Mouse (Mus musculus): ENCODE results near the gene Zfhx3. TPM values are rescaled to one million over a fixed set of nuclear protein-coding genes. Genes with fewer than 3 reads are reported as not detected.

Gene Zfhx3
- polyA plus RNA-seq, 1 experiment from 2014 or later = 27.5 TPM

GRCm38 (mm10) chr8:108889406-108889805 lies 947.0 kb downstream of the Zfhx3 start:
- no peak overlapping the region for H3K4me2 ChIP-seq (ENCODE audit: low read depth, low read length)
- 58% methylated on average over 5 of the region's 5 CpGs for WGBS
- H3K4me3 ChIP-seq (ENCODE audit: low read depth, low read length) = no peak overlapping the region

GRCm38 (mm10) chr8:108894287-108894686 lies 951.8 kb downstream of the Zfhx3 start:
- no peaks in the 10 kb centered on the region for H3K9me3 ChIP-seq (replicated peaks; ENCODE audit: control insufficient read depth, low read length)
- H3K4me1 ChIP-seq (ENCODE audit: control insufficient read depth, insufficient read depth, low read length) = peaks cover 5% of the 10 kb centered on the region
- 61% methylated on average over 10 of the region's 10 CpGs for WGBS
- no peak for ATAC-seq (replicated peaks; ENCODE audit: insufficient number of reproducible peaks, low FRiP score, low TSS enrichment, low read depth)
- H3K36me3 ChIP-seq (replicated peaks; ENCODE audit: control insufficient read depth, insufficient read depth, low read depth, low read length) = no peaks in the 10 kb centered on the region
- H3K27me3 ChIP-seq (ENCODE audit: control insufficient read depth, insufficient read depth, low read length) = no peaks in the 10 kb centered on the region
- DNase-seq (ENCODE audit: low spot score) = no peak
- no peak overlapping the region for H3K27ac ChIP-seq (replicated peaks; ENCODE audit: low read depth, low read length)
- no peak overlapping the region for H3K4me3 ChIP-seq (ENCODE audit: low read depth, low read length)
- no peak overlapping the region for H3K4me2 ChIP-seq (ENCODE audit: low read depth, low read length)
- H3K9ac ChIP-seq (replicated peaks; ENCODE audit: low read length) = no peak overlapping the region

More at GRCm38 (mm10) chr8:108889406-108889805, 947.0 kb downstream of the Zfhx3 start:
- Histone ChIP-seq H3K9me3 (replicated peaks; ENCODE audit: control insufficient read depth, low read length) (no peaks in the 10 kb centered on the region), H3K36me3 (replicated peaks; ENCODE audit: control insufficient read depth, insufficient read depth, low read depth, low read length) (no peaks in the 10 kb centered on the region; the same call in 1 of the 2 replicates), H3K4me1 (ENCODE audit: control insufficient read depth, insufficient read depth, low read length) (peaks cover 3% of the 10 kb centered on the region), H3K27me3 (ENCODE audit: control insufficient read depth, insufficient read depth, low read length) (no peaks in the 10 kb centered on the region), H3K9ac (replicated peaks; ENCODE audit: low read length) (no peak overlapping the region), H3K27ac (replicated peaks; ENCODE audit: low read depth, low read length) (no peak overlapping the region)
- no peak for ATAC-seq (replicated peaks; ENCODE audit: insufficient number of reproducible peaks, low FRiP score, low TSS enrichment, low read depth)
- no peak for DNase-seq (ENCODE audit: low spot score)

GRCm38 (mm10) chr8:108896468-108897346 lies 954.3 kb downstream of the Zfhx3 start:
- Histone ChIP-seq H3K9me3 (replicated peaks; ENCODE audit: control insufficient read depth, low read length) (no peaks in the 10 kb centered on the region), H3K4me1 (ENCODE audit: control insufficient read depth, insufficient read depth, low read length) (peaks cover 11% of the 10 kb centered on the region), H3K27ac (replicated peaks; ENCODE audit: low read depth, low read length) (no peak overlapping the region; the same call in 1 of the 2 replicates), H3K9ac (replicated peaks; ENCODE audit: low read length) (no peak overlapping the region), H3K36me3 (replicated peaks; ENCODE audit: control insufficient read depth, insufficient read depth, low read depth, low read length) (no peaks in the 10 kb centered on the region), H3K4me2 (ENCODE audit: low read depth, low read length) (no peak overlapping the region), H3K4me3 (ENCODE audit: low read depth, low read length) (no peak overlapping the region), H3K27me3 (ENCODE audit: control insufficient read depth, insufficient read depth, low read length) (no peaks in the 10 kb centered on the region)
- DNase-seq (ENCODE audit: low spot score) (no peak), ATAC-seq (replicated peaks; ENCODE audit: insufficient number of reproducible peaks, low FRiP score, low TSS enrichment, low read depth) (no peak)
- 53% methylated on average over 18 of the region's 18 CpGs for WGBS

GRCm38 (mm10) chr8:108897347-108898100 lies 955.1 kb downstream of the Zfhx3 start:
- peaks cover 11% of the 10 kb centered on the region for H3K4me1 ChIP-seq (ENCODE audit: control insufficient read depth, insufficient read depth, low read length)
- no peaks in the 10 kb centered on the region for H3K27me3 ChIP-seq (ENCODE audit: control insufficient read depth, insufficient read depth, low read length)
- ATAC-seq (replicated peaks; ENCODE audit: insufficient number of reproducible peaks, low FRiP score, low TSS enrichment, low read depth) (no peak), DNase-seq (ENCODE audit: low spot score) (no peak)
- no peak overlapping the region for H3K4me2 ChIP-seq (ENCODE audit: low read depth, low read length)
- no peaks in the 10 kb centered on the region for H3K36me3 ChIP-seq (replicated peaks; ENCODE audit: control insufficient read depth, insufficient read depth, low read depth, low read length)
- WGBS = 62% methylated on average over 7 of the region's 7 CpGs
- H3K9me3 ChIP-seq (replicated peaks; ENCODE audit: control insufficient read depth, low read length) = no peaks in the 10 kb centered on the region
- H3K9ac ChIP-seq (replicated peaks; ENCODE audit: low read length) = no peak overlapping the region
- no peak overlapping the region for H3K27ac ChIP-seq (replicated peaks; ENCODE audit: low read depth, low read length)
- no peak overlapping the region for H3K4me3 ChIP-seq (ENCODE audit: low read depth, low read length)

GRCm38 (mm10) chr8:108899251-108899771 lies 956.9 kb downstream of the Zfhx3 start:
- no peak overlapping the region for H3K9ac ChIP-seq (replicated peaks; ENCODE audit: low read length)
- H3K4me2 ChIP-seq (ENCODE audit: low read depth, low read length) = no peak overlapping the region
- no peaks in the 10 kb centered on the region for H3K9me3 ChIP-seq (replicated peaks; ENCODE audit: control insufficient read depth, low read length)
- no peaks in the 10 kb centered on the region for H3K36me3 ChIP-seq (replicated peaks; ENCODE audit: control insufficient read depth, insufficient read depth, low read depth, low read length)
- DNase-seq (ENCODE audit: low spot score) (no peak), ATAC-seq (replicated peaks; ENCODE audit: insufficient number of reproducible peaks, low FRiP score, low TSS enrichment, low read depth) (no peak)
- 72% methylated on average over 14 of the region's 14 CpGs for WGBS
- H3K27me3 ChIP-seq (ENCODE audit: control insufficient read depth, insufficient read depth, low read length) = no peaks in the 10 kb centered on the region
- H3K27ac ChIP-seq (replicated peaks; ENCODE audit: low read depth, low read length) = no peak overlapping the region
- peaks cover 14% of the 10 kb centered on the region for H3K4me1 ChIP-seq (ENCODE audit: control insufficient read depth, insufficient read depth, low read length)
- no peak overlapping the region for H3K4me3 ChIP-seq (ENCODE audit: low read depth, low read length)

- WGBS = 23% methylated on average over 10 of the region's 10 CpGs
- Histone ChIP-seq H3K4me1 (ENCODE audit: control insufficient read depth, insufficient read depth, low read length) (peaks cover 14% of the 10 kb centered on the region), H3K9ac (replicated peaks; ENCODE audit: low read length) (no peak overlapping the region), H3K9me3 (replicated peaks; ENCODE audit: control insufficient read depth, low read length) (no peaks in the 10 kb centered on the region), H3K27ac (replicated peaks; ENCODE audit: low read depth, low read length) (peak overlapping the region; percentile 35; the same call in 1 of the 2 replicates), H3K27me3 (ENCODE audit: control insufficient read depth, insufficient read depth, low read length) (no peaks in the 10 kb centered on the region), H3K4me2 (ENCODE audit: low read depth, low read length) (no peak overlapping the region), H3K36me3 (replicated peaks; ENCODE audit: control insufficient read depth, insufficient read depth, low read depth, low read length) (no peaks in the 10 kb centered on the region), H3K4me3 (ENCODE audit: low read depth, low read length) (no peak overlapping the region)
- ATAC-seq (replicated peaks; ENCODE audit: insufficient number of reproducible peaks, low FRiP score, low TSS enrichment, low read depth) (0 out of 2 replicates have a peak, but pooled peaks have one; percentile 25), DNase-seq (ENCODE audit: low spot score) (peak; percentile 68)
These were observed 958.1 kb downstream of the Zfhx3 start for GRCm38 (mm10) chr8:108900541-108900940.

- H3K4me1 ChIP-seq (ENCODE audit: control insufficient read depth, insufficient read depth, low read length) = peaks cover 10% of the 10 kb centered on the region
These were observed 958.8 kb downstream of the Zfhx3 start for GRCm38 (mm10) chr8:108901208-108901607.

More at GRCm38 (mm10) chr8:108901208-108901607, 958.8 kb downstream of the Zfhx3 start:
- Histone ChIP-seq H3K36me3 (replicated peaks; ENCODE audit: control insufficient read depth, insufficient read depth, low read depth, low read length) (no peaks in the 10 kb centered on the region), H3K9me3 (replicated peaks; ENCODE audit: control insufficient read depth, low read length) (no peaks in the 10 kb centered on the region), H3K4me2 (ENCODE audit: low read depth, low read length) (no peak overlapping the region), H3K4me3 (ENCODE audit: low read depth, low read length) (no peak overlapping the region), H3K27me3 (ENCODE audit: control insufficient read depth, insufficient read depth, low read length) (no peaks in the 10 kb centered on the region), H3K9ac (replicated peaks; ENCODE audit: low read length) (no peak overlapping the region), H3K27ac (replicated peaks; ENCODE audit: low read depth, low read length) (peak overlapping the region; percentile 35; the same call in 1 of the 2 replicates)
- peak; percentile 40 for DNase-seq (ENCODE audit: low spot score)
- no peak for ATAC-seq (replicated peaks; ENCODE audit: insufficient number of reproducible peaks, low FRiP score, low TSS enrichment, low read depth)
- 60% methylated on average over 14 of the region's 14 CpGs for WGBS

Data from embryonic facial prominence, embryonic 11.5 days (tissue).